Mouse (Mus musculus) midbrain, embryonic 12.5 days (tissue): ENCODE data around the gene Bmp2. TPM values are rescaled to one million over a fixed set of nuclear protein-coding genes. Genes with fewer than 3 reads are reported as not detected.

Experiments used
- ATAC-seq: fragments of 200-750 bp; cut with Nextera tagmentation; 2 replicates; pipeline ENCODE4 v1.8.0; 2017; ENCODE audit warnings: low read depth, moderate TSS enrichment, moderate library complexity; ENCODE audit not compliant: low FRiP score
- H3K27ac ChIP-seq: fragments of 300-500 bp; sonication (generic); replicated peaks from 2 replicates; pipeline ENCODE4 v1.5.1; 2016; ENCODE audit warnings: mild to moderate bottlenecking
- H3K27me3 ChIP-seq: fragments of 300-500 bp; sonication (generic); 2 replicates; pipeline ENCODE4 v1.6.1; 2016; ENCODE audit warnings: mild to moderate bottlenecking
- H3K36me3 ChIP-seq: fragments of 300-500 bp; sonication (generic); 2 replicates; pipeline ENCODE4 v1.6.1; 2016
- H3K4me1 ChIP-seq: fragments of 300-500 bp; sonication (generic); 2 replicates; pipeline ENCODE4 v1.6.1; 2016
- H3K4me2 ChIP-seq: fragments of 300-500 bp; sonication (generic); replicated peaks from 2 replicates; pipeline ENCODE4 v1.6.1; 2016; ENCODE audit warnings: mild to moderate bottlenecking, moderate library complexity
- H3K4me3 ChIP-seq: fragments of 300-500 bp; sonication (generic); 2 replicates; pipeline ENCODE4 v1.5.1; 2016; ENCODE audit warnings: mild to moderate bottlenecking
- H3K9ac ChIP-seq: fragments of 300-500 bp; sonication (generic); replicated peaks from 2 replicates; pipeline ENCODE4 v1.6.1; 2016; ENCODE audit warnings: mild to moderate bottlenecking, moderate library complexity
- H3K9me3 ChIP-seq: fragments of 300-500 bp; sonication (generic); 2 replicates; pipeline ENCODE4 v1.6.1; 2016; ENCODE audit warnings: mild to moderate bottlenecking
- WGBS: fragments of 180-500 bp; shearing (Covaris S2); methylation state at CpG from one replicate; pipeline ENCODE4 v1.1.7; 2016; 5-methylcytosine and 5-hydroxymethylcytosine counted together
- polyA plus RNA-seq: library from polyadenylated mRNA; unstranded; fragments of >200 nt; fragmentation: Nextera tagmentation; extraction: Ambion mirVana; gene quantifications from 2 replicates; pipeline ENCODE4 v1.2.1, GENCODE M21; 2016

Bmp2 gene
- 2.3 and 2.6 TPM in 2 replicates for polyA plus RNA-seq

GRCm38 (mm10) chr2:133552031-133552841 is at the start of gene Bmp2:
Gene Bmp2 (plus strand): TSS chr2:133552159.
- Histone ChIP-seq H3K27ac (no peak within 1 kb of the TSS), H3K4me2 (peak within 1 kb of the TSS; percentile 92), H3K9me3 (no peaks in the 10 kb centered on the region), H3K27me3 (peaks cover 74% of the 10 kb centered on the region), H3K36me3 (no peaks in the 10 kb centered on the region), H3K9ac (peak within 1 kb of the TSS; percentile 49), H3K4me3 (peak within 1 kb of the TSS; percentile 62), H3K4me1 (peaks cover 21% of the 10 kb centered on the region)
- peak; percentile 68 for ATAC-seq
- whole genome bisulfite sequencing: under 1% methylated on average over 65 of the region's 110 CpGs

- H3K9ac ChIP-seq: no peak overlapping the region
- H3K4me3 ChIP-seq: no peak overlapping the region
- H3K9me3 ChIP-seq: no peaks in the 10 kb centered on the region
- 99% methylated on average over 2 of the region's 2 CpGs for WGBS
- no peaks in the 10 kb centered on the region for H3K27me3 ChIP-seq
- no peak overlapping the region for H3K27ac ChIP-seq
- H3K36me3 ChIP-seq: no peaks in the 10 kb centered on the region
- no peaks in the 10 kb centered on the region for H3K4me1 ChIP-seq
- no peak overlapping the region for H3K4me2 ChIP-seq
- ATAC-seq: no peak
These were observed 46.3 kb upstream of the Bmp2 start for GRCm38 (mm10) chr2:133505678-133506077.

GRCm38 (mm10) chr2:133507045-133507444 is 44.9 kb upstream of the Bmp2 start:
- no peak overlapping the region for H3K4me2 ChIP-seq
- no peaks in the 10 kb centered on the region for H3K36me3 ChIP-seq
- no peak overlapping the region for H3K4me3 ChIP-seq
- no peak for ATAC-seq
- no peak overlapping the region for H3K9ac ChIP-seq
- H3K27me3 ChIP-seq: no peaks in the 10 kb centered on the region
- WGBS: 89% methylated on average over 4 of the region's 4 CpGs
- H3K4me1 ChIP-seq: no peaks in the 10 kb centered on the region
- no peak overlapping the region for H3K27ac ChIP-seq
- H3K9me3 ChIP-seq: no peaks in the 10 kb centered on the region

DNA sequence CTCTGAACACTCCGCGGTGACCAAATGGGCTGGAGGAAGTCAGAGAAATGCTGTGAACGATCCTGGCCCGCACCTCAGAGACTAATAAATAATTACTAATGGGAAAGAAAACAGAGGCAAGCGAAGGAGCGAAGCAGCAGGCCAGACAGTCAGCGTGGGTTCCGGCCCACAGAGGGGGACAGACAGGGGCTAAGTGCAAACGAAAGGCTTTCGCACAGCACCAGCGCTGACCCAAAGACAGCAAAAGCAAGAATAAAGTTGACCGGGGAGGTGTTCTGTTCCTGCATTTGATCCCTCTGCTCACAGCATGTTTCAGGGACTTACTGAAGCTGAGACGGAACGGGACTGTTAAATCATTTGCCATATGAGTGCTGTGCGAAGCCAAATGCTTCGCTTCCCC is 42.8 kb upstream of the Bmp2 start:
- Histone ChIP-seq H3K4me3 (no peak overlapping the region), H3K27ac (no peak overlapping the region), H3K36me3 (no peaks in the 10 kb centered on the region), H3K9me3 (no peaks in the 10 kb centered on the region), H3K4me1 (no peaks in the 10 kb centered on the region), H3K9ac (no peak overlapping the region), H3K4me2 (no peak overlapping the region), H3K27me3 (no peaks in the 10 kb centered on the region)
- 87% methylated on average over 16 of the region's 16 CpGs for WGBS
- no peak for ATAC-seq

DNA sequence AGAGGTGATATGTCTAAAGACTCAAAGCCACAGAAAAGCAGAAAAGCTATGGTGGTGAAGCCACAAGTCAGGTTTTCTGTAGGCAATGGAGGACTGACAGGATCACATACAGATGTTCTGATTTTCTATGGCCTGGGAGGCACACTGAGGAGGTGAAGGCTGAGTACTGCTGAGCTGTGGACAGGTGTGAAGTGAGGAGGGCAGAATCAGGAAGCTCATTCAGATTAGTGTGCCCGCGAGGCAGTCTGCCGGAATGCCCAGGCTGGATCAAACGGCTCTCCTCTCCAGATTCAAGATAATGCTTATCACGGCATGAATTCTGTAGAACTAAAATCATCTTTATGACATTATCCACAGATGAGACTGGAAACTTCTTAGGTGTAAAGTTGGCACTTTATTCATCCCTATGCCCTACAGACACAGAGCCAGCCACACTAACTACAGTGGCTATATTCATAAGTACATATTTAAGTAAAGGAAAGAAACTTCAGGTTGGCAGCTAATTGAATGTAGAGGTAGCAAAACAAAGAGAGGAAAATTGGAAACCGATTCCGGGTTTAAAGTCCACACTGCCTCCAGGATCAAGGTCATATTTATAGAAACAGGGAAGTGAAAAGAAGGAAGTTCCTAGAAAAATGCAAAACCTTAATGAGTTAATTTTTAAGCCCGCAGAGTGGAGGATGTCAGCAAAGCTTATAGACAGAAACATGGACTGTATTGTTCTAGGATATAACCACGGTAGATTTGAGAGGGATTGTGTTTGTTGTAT is 40.8 kb upstream of the Bmp2 start:
- Histone ChIP-seq H3K4me2 (no peak overlapping the region), H3K27ac (no peak overlapping the region), H3K4me3 (no peak overlapping the region), H3K4me1 (no peaks in the 10 kb centered on the region), H3K36me3 (no peaks in the 10 kb centered on the region), H3K27me3 (no peaks in the 10 kb centered on the region), H3K9me3 (no peaks in the 10 kb centered on the region), H3K9ac (no peak overlapping the region)
- no peak for ATAC-seq
- 90% methylated on average over 9 of the region's 9 CpGs for WGBS

- WGBS: 94% methylated on average over 4 of the region's 4 CpGs
- no peak for ATAC-seq
- Histone ChIP-seq H3K36me3 (no peaks in the 10 kb centered on the region), H3K9ac (no peak overlapping the region), H3K9me3 (no peaks in the 10 kb centered on the region), H3K4me2 (no peak overlapping the region), H3K27me3 (no peaks in the 10 kb centered on the region), H3K4me1 (no peaks in the 10 kb centered on the region), H3K4me3 (no peak overlapping the region), H3K27ac (no peak overlapping the region)
These were observed 35.5 kb upstream of the Bmp2 start for GRCm38 (mm10) chr2:133516331-133517046.

DNA sequence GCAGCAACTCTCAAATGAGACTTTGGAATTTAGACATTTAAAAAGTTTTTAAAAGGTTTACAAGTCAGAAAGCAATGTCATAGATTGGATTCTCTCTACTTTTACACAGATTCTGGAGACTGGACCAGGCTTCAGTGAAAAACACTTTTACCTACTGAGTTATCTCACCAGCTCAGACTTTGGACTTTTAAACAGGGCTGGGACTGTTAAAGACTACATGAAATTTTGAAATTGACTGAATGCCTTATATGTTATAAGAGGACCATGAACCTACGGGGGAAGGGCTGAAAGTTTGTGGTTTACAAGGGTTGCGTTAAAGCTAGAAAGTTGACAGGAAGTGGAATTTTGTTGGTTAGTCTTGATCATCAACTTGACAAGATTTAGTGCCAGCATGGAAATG is 34.1 kb upstream of the Bmp2 start:
- Histone ChIP-seq H3K9ac (no peak overlapping the region), H3K9me3 (no peaks in the 10 kb centered on the region), H3K4me2 (no peak overlapping the region), H3K4me3 (no peak overlapping the region), H3K36me3 (no peaks in the 10 kb centered on the region), H3K27me3 (no peaks in the 10 kb centered on the region), H3K27ac (no peak overlapping the region), H3K4me1 (no peaks in the 10 kb centered on the region)
- ATAC-seq: no peak
- 96% methylated on average over 2 of the region's 2 CpGs for WGBS

DNA sequence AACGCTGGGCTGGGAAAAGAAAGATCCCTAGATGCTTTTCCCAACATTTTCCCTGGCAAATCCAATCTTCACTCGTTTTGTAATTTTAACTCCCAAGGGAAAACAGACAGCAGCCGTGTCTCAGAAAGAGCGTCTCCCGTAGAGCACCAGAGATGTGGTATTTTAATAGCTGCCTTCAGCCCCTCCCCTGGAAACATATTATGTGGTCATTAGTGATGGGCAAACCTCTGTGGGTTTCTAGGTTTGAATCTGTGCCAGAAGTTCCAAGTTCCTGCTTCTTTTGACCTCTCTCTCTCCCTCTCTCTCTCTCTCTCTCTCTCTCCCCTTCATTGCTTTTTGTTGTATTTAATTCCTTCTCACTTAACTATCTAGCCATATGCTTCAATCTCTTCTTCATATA is 30.8 kb upstream of the Bmp2 start:
- 74% methylated on average over 5 of the region's 5 CpGs for WGBS
- no peaks in the 10 kb centered on the region for H3K27me3 ChIP-seq

DNA sequence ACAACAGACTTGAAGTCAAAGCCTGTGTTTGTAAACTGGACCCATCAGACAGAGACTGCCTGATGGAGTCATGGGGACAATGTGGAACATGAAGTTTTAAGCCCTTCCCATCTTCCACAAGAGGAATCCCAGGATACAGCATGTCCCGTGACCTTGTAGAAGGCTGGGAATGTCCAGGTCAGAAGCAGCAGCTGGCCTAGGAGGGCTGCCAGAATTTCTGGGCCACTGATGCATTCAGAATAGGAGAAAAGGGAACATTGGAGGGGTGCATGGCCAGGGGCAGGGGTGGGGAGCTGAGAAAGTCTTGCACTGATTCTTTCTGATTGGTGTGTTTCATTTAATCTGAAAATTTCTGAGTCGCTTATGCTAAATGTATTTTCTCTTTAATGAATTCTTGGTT is 29.8 kb upstream of the Bmp2 start:
- H3K4me2 ChIP-seq: no peak overlapping the region
- no peak overlapping the region for H3K9ac ChIP-seq
- no peaks in the 10 kb centered on the region for H3K36me3 ChIP-seq
- no peak overlapping the region for H3K4me3 ChIP-seq
- H3K27ac ChIP-seq: no peak overlapping the region
- no peaks in the 10 kb centered on the region for H3K9me3 ChIP-seq
- ATAC-seq: no peak
- WGBS: 86% methylated on average over 2 of the region's 2 CpGs
- no peaks in the 10 kb centered on the region for H3K27me3 ChIP-seq
- H3K4me1 ChIP-seq: no peaks in the 10 kb centered on the region

More for the DNA sequence above, 30.8 kb upstream of the Bmp2 start:
- H3K36me3 ChIP-seq: no peaks in the 10 kb centered on the region
- no peaks in the 10 kb centered on the region for H3K9me3 ChIP-seq
- H3K27ac ChIP-seq: no peak overlapping the region
- no peaks in the 10 kb centered on the region for H3K4me1 ChIP-seq
- no peak overlapping the region for H3K4me3 ChIP-seq
- H3K9ac ChIP-seq: no peak overlapping the region
- no peak overlapping the region for H3K4me2 ChIP-seq
- ATAC-seq: no peak

DNA sequence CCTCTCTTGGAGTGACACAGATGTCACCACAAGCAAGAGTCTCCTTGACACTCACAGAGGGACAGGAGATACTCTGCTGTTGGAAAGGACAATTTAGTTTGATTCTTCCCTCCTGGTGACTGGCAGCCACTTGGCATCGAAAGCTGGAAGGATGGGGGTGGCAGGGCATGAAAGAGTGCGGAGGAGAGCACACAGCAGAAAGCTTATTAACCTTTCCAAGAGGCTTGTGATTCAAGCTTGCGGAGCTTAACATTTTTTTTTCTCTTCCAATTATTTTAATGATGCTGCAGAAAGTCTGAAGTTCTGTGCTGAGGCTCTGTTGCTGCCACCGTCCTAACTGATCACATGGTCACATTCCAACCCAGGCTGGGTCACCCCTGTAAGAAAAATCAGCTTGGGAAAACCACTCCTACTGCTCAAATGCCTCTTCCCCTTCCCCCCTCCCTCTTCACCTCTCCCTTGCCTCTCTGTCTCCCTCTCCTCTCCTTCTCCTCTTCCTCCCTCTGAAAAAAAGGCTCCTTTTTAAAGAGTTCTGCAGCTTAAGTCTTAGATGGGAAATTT is 26.3 kb upstream of the Bmp2 start:
- ATAC-seq: no peak
- no peaks in the 10 kb centered on the region for H3K9me3 ChIP-seq
- 49% methylated on average over 4 of the region's 4 CpGs for WGBS

DNA sequence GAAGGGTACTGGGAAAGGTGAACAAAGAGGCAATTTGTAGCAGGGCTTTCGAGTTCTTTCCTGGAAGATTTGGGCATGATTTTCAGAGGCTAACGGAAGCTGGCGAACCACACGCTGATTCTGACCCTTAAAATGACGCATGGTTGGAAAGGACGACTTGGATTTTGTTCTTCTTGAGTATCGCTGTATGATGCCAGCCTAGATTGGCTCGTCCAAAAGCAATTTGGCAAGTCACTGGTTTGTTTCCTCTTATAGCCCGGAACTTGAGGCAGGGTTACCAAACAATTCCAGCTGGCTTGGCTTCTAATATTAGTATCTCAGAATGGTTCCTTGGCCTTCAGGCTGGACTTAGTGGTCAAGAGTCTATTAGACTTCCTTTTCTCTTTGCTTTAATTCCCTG is 22.6 kb upstream of the Bmp2 start:
- H3K4me3 ChIP-seq: no peak overlapping the region
- H3K27me3 ChIP-seq: no peaks in the 10 kb centered on the region
- no peaks in the 10 kb centered on the region for H3K36me3 ChIP-seq
- no peaks in the 10 kb centered on the region for H3K4me1 ChIP-seq
- no peak overlapping the region for H3K9ac ChIP-seq
- H3K9me3 ChIP-seq: no peaks in the 10 kb centered on the region
- 95% methylated on average over 9 of the region's 9 CpGs for WGBS
- H3K4me2 ChIP-seq: no peak overlapping the region
- no peak overlapping the region for H3K27ac ChIP-seq
- ATAC-seq: no peak

More for the DNA sequence above, 26.3 kb upstream of the Bmp2 start:
- Histone ChIP-seq H3K27me3 (no peaks in the 10 kb centered on the region), H3K4me2 (no peak overlapping the region), H3K9ac (no peak overlapping the region), H3K4me3 (no peak overlapping the region), H3K27ac (no peak overlapping the region), H3K4me1 (no peaks in the 10 kb centered on the region), H3K36me3 (no peaks in the 10 kb centered on the region)

GRCm38 (mm10) chr2:133533073-133533472 is 18.9 kb upstream of the Bmp2 start:
- no peaks in the 10 kb centered on the region for H3K27me3 ChIP-seq
- no peak overlapping the region for H3K9ac ChIP-seq
- H3K9me3 ChIP-seq: no peaks in the 10 kb centered on the region
- no peak overlapping the region for H3K27ac ChIP-seq
- WGBS: 83% methylated on average over 3 of the region's 3 CpGs
- H3K4me3 ChIP-seq: no peak overlapping the region
- H3K4me1 ChIP-seq: no peaks in the 10 kb centered on the region
- no peak for ATAC-seq
- no peak overlapping the region for H3K4me2 ChIP-seq
- H3K36me3 ChIP-seq: no peaks in the 10 kb centered on the region
